Mouse (Mus musculus): ENCODE measurements around the gene Pcdh8.
A peak's percentile ranks its signal among the peaks of the same experiment; 100 is the strongest.

The Pcdh8 gene

DNA sequence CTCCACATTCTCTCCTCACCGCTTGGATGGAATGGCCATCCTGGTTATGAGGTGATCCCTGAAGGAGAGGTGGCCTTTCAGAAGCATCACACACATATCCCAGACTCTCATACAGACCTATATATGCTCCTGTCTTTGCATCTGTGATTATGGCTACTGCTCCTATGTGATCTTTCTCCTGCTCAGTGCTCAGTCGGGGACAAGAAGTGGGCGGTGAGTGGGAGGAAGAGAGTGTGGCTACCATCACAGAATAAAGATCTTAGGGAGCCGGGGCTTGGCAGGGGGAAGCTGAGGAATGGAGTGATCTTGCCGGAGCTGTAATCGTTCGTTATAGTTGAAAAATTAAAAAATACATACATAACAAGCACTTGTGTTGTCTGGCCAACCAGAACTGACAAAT, 17.4 kb downstream of the Pcdh8 start:
- DNase-seq (ENCODE audit: low spot score) = no peak

DNA sequence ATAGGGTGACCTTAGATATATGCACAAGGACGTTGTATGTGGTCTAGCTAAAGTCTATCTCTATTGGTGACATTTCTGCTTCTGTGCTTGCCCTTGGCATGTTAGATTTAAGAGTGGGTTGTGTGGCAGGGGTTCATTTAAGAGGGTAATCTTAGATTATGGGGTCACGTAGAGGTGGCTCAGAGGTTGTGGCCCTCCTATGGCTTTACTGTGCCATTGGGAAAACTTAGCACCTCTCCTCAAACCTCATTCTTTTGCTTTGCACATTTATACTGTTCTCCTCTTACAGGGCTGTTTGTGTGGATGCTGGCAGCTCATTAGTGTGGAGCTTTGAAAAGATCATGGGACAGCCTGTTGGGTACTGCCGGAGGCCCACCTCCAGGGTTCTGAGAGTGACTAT, 30.6 kb downstream of the Pcdh8 start:
- no peak for DNase-seq (ENCODE audit: low spot score)

DNA sequence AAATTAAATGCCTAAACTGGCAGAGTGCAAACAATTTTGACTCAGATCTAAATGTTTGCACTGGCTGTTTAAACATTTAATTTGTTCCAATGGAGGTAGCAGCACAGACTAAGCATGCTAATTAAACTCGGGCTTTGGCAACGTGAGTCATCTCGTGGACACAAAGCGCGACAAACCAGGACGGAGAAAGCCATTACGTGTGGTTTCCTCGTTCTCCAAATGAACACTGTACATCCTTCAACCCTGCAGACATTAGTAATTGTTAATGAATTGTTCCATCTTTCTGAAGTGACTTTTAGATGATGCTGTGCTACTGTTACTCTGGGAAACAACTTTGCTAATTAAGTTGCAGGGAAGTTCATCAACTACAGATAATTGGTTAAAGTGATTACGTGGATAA, 32.7 kb downstream of the Pcdh8 start:
- no peak for DNase-seq (ENCODE audit: low spot score)

DNA sequence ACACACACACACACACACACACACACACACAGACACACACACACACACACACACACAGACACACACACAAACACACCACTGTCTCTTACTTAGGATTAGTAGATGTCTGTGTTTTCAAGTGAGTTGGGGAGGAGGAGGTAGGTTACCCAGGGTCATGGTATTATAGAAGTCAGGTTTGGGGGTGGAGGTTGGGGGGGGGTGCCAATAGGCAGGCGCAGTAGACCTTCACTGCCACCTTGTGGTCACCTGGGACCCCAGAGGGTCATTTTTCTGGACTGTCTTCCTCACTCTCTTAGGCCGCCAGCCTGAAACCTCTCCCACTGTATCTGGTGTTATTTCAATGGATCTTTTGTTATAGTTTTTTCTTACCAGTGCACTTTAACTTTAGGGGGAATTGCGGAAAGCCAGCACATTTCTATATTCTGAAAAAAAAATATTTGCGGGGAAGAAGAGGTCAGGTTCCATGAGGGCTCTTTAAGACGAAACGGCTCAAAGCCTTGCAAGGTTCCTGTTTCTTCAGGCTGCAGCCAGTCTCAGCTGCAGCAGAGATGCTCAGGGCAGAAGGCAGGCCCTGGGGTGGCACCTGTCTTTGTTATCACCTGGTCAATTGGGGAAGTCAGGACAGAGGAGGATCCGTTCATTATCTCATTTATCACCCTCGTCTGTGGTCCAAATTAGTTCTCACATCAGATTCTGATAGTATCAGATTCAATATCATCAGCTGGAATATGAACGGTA, 33.3 kb downstream of the Pcdh8 start:
- DNase-seq (ENCODE audit: low spot score) = peak; percentile 63

DNA sequence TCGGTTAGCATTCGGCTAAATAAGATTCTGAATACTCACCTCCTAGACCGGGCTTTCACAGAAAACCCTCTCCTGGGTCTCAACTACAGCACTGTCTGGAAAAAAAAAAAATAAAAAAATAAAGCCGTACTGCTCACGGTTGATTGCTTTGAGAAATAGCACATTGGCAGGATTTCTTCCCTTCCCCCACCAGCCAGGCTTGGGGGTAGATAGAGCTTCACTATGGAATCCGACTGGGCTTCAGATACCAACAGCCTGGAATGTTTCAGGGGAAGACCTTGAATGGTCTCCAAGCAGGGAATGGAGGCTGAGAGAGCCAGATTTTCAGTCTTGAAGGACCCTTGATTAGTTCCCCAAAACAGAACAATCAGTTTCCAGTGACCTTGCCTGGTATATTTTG, 34.3 kb downstream of the Pcdh8 start:
- no peak for DNase-seq (ENCODE audit: low spot score)

DNA sequence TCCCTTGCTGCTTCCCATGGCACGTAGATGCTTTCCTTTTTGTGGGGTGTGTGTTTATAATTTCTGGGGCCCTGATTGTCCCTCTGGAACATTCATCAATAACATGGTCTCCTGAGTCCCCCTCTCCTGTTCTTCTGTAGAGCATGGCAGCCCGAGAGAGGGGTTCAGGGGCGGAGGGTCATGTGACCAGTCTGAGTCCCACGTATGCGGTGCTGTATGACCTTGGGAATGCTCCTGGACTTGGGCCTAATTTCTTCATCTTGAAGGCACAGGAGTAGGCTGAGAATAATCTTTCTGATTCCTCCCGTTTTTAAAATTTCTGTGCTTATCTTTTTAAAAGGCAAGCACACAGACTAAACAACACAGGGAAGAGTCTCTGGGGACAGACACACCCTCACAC, 37.6 kb downstream of the Pcdh8 start:
- no peak for DNase-seq (ENCODE audit: low spot score)

DNA sequence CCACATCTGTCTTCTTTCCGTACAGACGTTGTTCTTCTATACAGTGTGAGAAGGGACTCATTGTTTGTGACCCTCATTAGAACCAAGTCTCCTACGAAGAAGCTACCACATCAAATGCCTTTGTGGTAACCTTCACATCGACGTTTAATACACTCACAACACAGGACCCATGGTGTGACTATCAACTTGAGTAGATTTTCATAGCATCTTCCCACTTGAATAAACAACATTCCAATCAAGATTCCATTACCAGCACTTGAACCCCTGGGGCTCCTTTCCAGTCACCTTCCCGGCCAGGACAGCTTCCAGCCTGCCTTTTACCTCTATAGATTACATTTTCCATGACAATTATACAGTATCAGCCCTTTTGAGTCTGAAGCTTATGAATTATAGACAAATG, 42.3 kb downstream of the Pcdh8 start:
- DNase-seq (ENCODE audit: low spot score) = no peak

DNA sequence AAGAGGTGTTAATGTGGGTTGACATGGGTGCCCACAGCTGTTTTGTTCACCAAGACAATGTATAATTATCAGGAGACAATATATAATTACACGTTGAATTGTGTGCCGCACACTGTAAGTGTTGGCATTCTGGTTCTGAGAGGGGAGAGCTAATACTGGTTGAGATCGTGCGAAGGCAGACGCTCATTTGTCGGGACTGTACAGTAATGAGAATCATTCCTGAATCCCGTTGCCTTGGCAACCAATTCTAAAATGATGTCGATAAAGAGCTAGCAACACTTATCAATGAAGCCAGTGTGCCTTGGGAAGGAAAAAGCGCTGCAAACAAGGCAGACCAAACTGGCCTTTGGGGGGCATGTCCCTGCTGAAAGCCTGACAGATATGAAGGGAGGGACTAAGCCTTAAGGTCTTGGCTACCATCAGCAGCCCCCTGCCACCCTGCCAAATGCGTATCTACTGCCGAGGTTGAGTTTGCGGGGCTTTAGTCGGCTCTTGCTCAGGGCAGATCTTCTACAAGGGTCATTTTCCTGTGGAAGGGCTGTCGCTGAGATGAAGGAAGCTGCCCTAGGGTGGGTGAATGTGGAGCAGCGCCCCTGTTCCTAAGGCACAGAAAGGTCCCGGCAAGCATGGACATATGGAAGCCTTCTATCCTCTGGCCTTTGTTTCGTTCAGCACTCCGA, 47.0 kb downstream of the Pcdh8 start:
- no peak for DNase-seq (ENCODE audit: low spot score)

DNA sequence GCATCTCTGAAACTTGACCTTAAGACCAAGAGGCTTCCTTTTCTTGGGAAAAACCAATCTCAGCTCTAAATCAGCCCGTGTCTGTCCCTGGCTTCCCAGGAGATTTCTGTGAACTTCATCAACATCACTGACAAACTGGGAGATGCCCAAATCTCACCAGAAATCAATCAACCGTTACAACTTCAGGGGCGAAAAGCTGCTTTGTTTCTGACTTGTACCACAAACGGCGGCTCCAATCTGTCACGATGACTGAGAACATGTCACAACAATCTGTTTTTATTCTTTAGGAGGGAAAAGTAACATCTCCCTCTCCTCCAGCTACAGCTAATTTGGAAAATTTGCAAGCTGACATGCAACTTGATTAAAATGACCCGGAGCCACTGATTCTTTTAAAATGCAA, 48.9 kb downstream of the Pcdh8 start:
- no peak for DNase-seq (ENCODE audit: low spot score)

All from embryo, embryonic 10.5 days (tissue).